Mouse (Mus musculus): ENCODE data around the gene Pla2r1. TPM values are rescaled to one million over a fixed set of nuclear protein-coding genes. Genes with fewer than 3 reads are reported as not detected.

The Pla2r1 gene
- polyA plus RNA-seq, 1 experiment = 0.32 TPM

Other genes starting within 250 kb of the Pla2r1 start
- 1.0 and 1.1 TPM in 2 replicates for gene Ly75, start 170.0 kb downstream of the Pla2r1 start, polyA plus RNA-seq (2012; rRNA removed)
- 0.06 TPM in 1 of 2 replicates, not detected in the other for gene Itgb6, start 169.3 kb upstream of the Pla2r1 start, polyA plus RNA-seq (2012; rRNA removed)

Measured in frontal cortex, adult 2 months (tissue).